In genomic region chr11:94211651-94212488, GRCm38 (mm10) we compare ENCODE assay signal across 8 mouse cellular contexts. TPM values are rescaled to one million over a fixed set of nuclear protein-coding genes. Genes with fewer than 3 reads are reported as not detected.
DNase-seq lines count a peak whose midpoint lies in the region; ATAC-seq and TF ChIP-seq lines count a peak whose summit lies in the region.

No protein-coding gene starts in this region.

- under 1% methylated on average over 32 of the region's 61 CpGs for WGBS in hindbrain, embryonic 15.5 days

- no peaks in the 10 kb centered on the region for H3K9me3 ChIP-seq in hindbrain, embryonic 15.5 days
- H3K9me3 ChIP-seq in megakaryocyte, embryonic 14.5 days, result no peaks in the 10 kb centered on the region

- no peak for TF ChIP-seq CTCF in left cerebral cortex, adult 2 months (IDR thresholded peaks at IDR 0.05)

- no peaks in the 10 kb centered on the region for H3K27me3 ChIP-seq in hindbrain, embryonic 15.5 days
- H3K27me3 ChIP-seq in megakaryocyte, embryonic 14.5 days (replicated peaks), result peaks cover 6% of the 10 kb centered on the region

- peak overlapping the region; percentile 93 for H3K27ac ChIP-seq in hindbrain, embryonic 15.5 days (replicated peaks)
- peak overlapping the region; percentile 98 for H3K27ac ChIP-seq in left cerebral cortex, adult 2 months

- peaks cover 12% of the 10 kb centered on the region for H3K36me3 ChIP-seq in hindbrain, embryonic 15.5 days
- H3K36me3 ChIP-seq in megakaryocyte, embryonic 14.5 days (replicated peaks; ENCODE audit: low read length), result peaks cover 12% of the 10 kb centered on the region

- H3K4me3 ChIP-seq in hindbrain, embryonic 15.5 days, result peak overlapping the region; percentile 68
- H3K4me3 ChIP-seq in left cerebral cortex, adult 2 months, result peak overlapping the region; percentile 92
- H3K4me3 ChIP-seq in megakaryocyte, embryonic 14.5 days (replicated peaks), result peak overlapping the region; percentile 95

- ATAC-seq in hindbrain, embryonic 15.5 days (ENCODE audit: low FRiP score, low read depth), result peak; percentile 4; the same call in 1 of the 2 replicates

- DNase-seq in WW6 (ENCODE audit: low read depth, low spot score), result peak; percentile 31
- DNase-seq in cerebellum, postnatal 25 days, result peak; percentile 81 to 85
- DNase-seq in gastrocnemius, adult 18-20 months (ENCODE audit: low spot score), result peak; percentile 87
- peak; percentile 49 to 60 for DNase-seq in left cerebral cortex, adult 2 months (ENCODE audit: extremely low spot score in 1 of 2, low spot score in 2 of 2)
- peak; percentile 63 for DNase-seq in right cerebral cortex, postnatal 4 days
- DNase-seq in Muller cell, postnatal 12 days (ENCODE audit: inconsistent ontology term), result no peak

- intact Hi-C loops in left cerebral cortex, adult 2 months (cut with DNase I), result loop anchor here (1.0 to 10.0 kb wide), 6 partner anchors 52 to 327 kb away; partner anchors contain the start of genes Cacna1g, Gm20390, Mbtd1 and Nme1

- H3K4me1 ChIP-seq in hindbrain, embryonic 15.5 days (replicated peaks), result peaks cover 41% of the 10 kb centered on the region
- peaks cover 23% of the 10 kb centered on the region for H3K4me1 ChIP-seq in megakaryocyte, embryonic 14.5 days

- peak overlapping the region; percentile 62 for H3K4me2 ChIP-seq in hindbrain, embryonic 15.5 days

- peak overlapping the region; percentile 97 for H3K9ac ChIP-seq in hindbrain, embryonic 15.5 days

RNA-seq across cellular contexts. Expression of gene Tob1, which starts 0.6 kb away (rescaled TPM):
- 100 to 1,000 TPM; 215 to 238 TPM for total RNA-seq in gastrocnemius, adult 18-20 months (2021)
- 32.8 and 35.6 TPM in 2 replicates for polyA plus RNA-seq in hindbrain, embryonic 15.5 days (2015; fragmentation: Nextera tagmentation; extraction: Ambion mirVana)
- total RNA-seq in left cerebral cortex, adult 2 months (2021), result 10 to 100 TPM; 42.4 to 47.9 TPM
- 4.3 and 10.8 TPM in 2 replicates for polyA plus RNA-seq in megakaryocyte, embryonic 14.5 days (2012; ENCODE audit: insufficient read depth, low replicate concordance)

RNA-seq across cellular contexts. Expression of gene Wfikkn2, which starts 33.9 kb away (rescaled TPM):
- 10 to 100 TPM; 11.1 to 12.6 TPM for total RNA-seq in gastrocnemius, adult 18-20 months (2021)
- polyA plus RNA-seq in hindbrain, embryonic 15.5 days (2015; fragmentation: Nextera tagmentation; extraction: Ambion mirVana), result 6.6 and 7.9 TPM in 2 replicates
- 1 to 10 TPM; 1.3 to 1.6 TPM for total RNA-seq in left cerebral cortex, adult 2 months (2021)
- not detected in 2 replicates for polyA plus RNA-seq in megakaryocyte, embryonic 14.5 days (2012; ENCODE audit: insufficient read depth, low replicate concordance)

Comparison
In these comparisons a context has a peak if more than half of its experiments do, and no peak if none do; other contexts are left out.
1. RNA of gene Tob1, which starts 0.6 kb away (total RNA-seq): 215 to 238 TPM in gastrocnemius, adult 18-20 months; 42.4 to 47.9 TPM in left cerebral cortex, adult 2 months; every median in the first group is over 4 times any median in the second.
2. RNA of gene Wfikkn2, which starts 33.9 kb away (total RNA-seq): 11.1 to 12.6 TPM in gastrocnemius, adult 18-20 months; 1.3 to 1.6 TPM in left cerebral cortex, adult 2 months; every median in the first group is over 4 times any median in the second.
3. Peak in every context shown above with its lines, with median percentiles within 50 percentile points of each other: H3K4me3 ChIP-seq.